Mouse (Mus musculus) small intestine, adult 2 months (tissue): ENCODE measurements at regions not wholly inside any gene's neighbourhood (a gene's known extent, or its start where the extent isn't known, plus 50 kb on each side); places are given as distances from the start of the nearest gene placed in this dataset.

Experiments
- CTCF ChIP-seq: fragments of 200-500 bp; IDR thresholded peaks from 2 replicates; pipeline ENCODE4 v1.5.1; 2012; ENCODE audit warnings: low read depth, mild to moderate bottlenecking, control low read depth, inconsistent platforms, low read length, moderate library complexity, mixed read lengths; ENCODE audit not compliant: insufficient replicate concordance, insufficient read length; ENCODE audit errors: extremely low read depth
- POLR2A ChIP-seq: fragments of 200-500 bp; IDR thresholded peaks from 2 replicates; pipeline ENCODE4 v1.6.1; 2012; ENCODE audit warnings: low read depth, mild to moderate bottlenecking, control low read depth, inconsistent platforms, low read length, moderate library complexity

GRCm38 (mm10) chr2:166483617-166484319 is 229.9 kb downstream of the Prex1 start:
- TF ChIP-seq CTCF (peak; percentile 22; the same call in 1 of the 2 replicates), POLR2A (no peak)
